Mouse (Mus musculus) liver, postnatal 0 days (tissue): ENCODE results near the gene Nmt1. TPM values are rescaled to one million over a fixed set of nuclear protein-coding genes. Genes with fewer than 3 reads are reported as not detected.

Source experiments
- ATAC-seq: fragments of 200-750 bp; cut with Nextera tagmentation; 2 replicates; pipeline ENCODE4 v1.8.0; 2017; ENCODE audit warnings: mild to moderate bottlenecking, moderate library complexity
- DNase-seq: peaks from one replicate; pipeline ENCODE4 v3.0.0-alpha.2; 2016
- H3K27ac ChIP-seq: fragments of 300-500 bp; sonication (generic); 2 replicates; pipeline ENCODE4 v1.5.1; 2014; ENCODE audit warnings: antibody characterized with exemption, moderate library complexity, mild to moderate bottlenecking, low read depth
- H3K27me3 ChIP-seq: fragments of 300-500 bp; sonication (generic); 2 replicates; pipeline ENCODE4 v1.6.1; 2014; ENCODE audit warnings: low read length, control low read depth, mixed read lengths; ENCODE audit not compliant: insufficient read depth
- H3K36me3 ChIP-seq: fragments of 300-500 bp; sonication (generic); replicated peaks from 2 replicates; pipeline ENCODE4 v1.6.1; 2014; ENCODE audit warnings: mild to moderate bottlenecking, control low read depth, low read length, moderate library complexity, mixed read lengths; ENCODE audit not compliant: insufficient read depth
- H3K4me1 ChIP-seq: fragments of 300-500 bp; sonication (generic); 2 replicates; pipeline ENCODE4 v1.6.1; 2014; ENCODE audit warnings: antibody characterized with exemption, mild to moderate bottlenecking, control low read depth; ENCODE audit not compliant: insufficient read depth
- H3K4me2 ChIP-seq: fragments of 300-500 bp; sonication (generic); 2 replicates; pipeline ENCODE4 v1.6.1; 2014; ENCODE audit warnings: low read depth, mild to moderate bottlenecking, low read length, moderate library complexity, mixed read lengths
- H3K4me3 ChIP-seq: fragments of 300-500 bp; sonication (generic); 2 replicates; pipeline ENCODE4 v1.5.1; 2014; ENCODE audit warnings: low read depth, low read length
- H3K9ac ChIP-seq: fragments of 300-500 bp; sonication (generic); replicated peaks from 2 replicates; pipeline ENCODE4 v1.6.1; 2014; ENCODE audit warnings: mild to moderate bottlenecking, moderate library complexity
- H3K9me3 ChIP-seq: fragments of 300-500 bp; sonication (generic); 2 replicates; pipeline ENCODE4 v1.6.1; 2016; ENCODE audit warnings: mild to moderate bottlenecking, control low read depth, low read length, mixed read lengths
- CTCF ChIP-seq: sonication (generic); IDR thresholded peaks from 2 replicates; pipeline ENCODE4 v1.5.1; 2016; ENCODE audit warnings: antibody characterized with exemption, low read depth
- EP300 ChIP-seq: IDR thresholded peaks from 2 replicates; pipeline ENCODE4 v1.6.1; 2016; ENCODE audit warnings: antibody characterized with exemption, low read depth, mild to moderate bottlenecking
- WGBS: fragments of 180-500 bp; shearing (Covaris S2); extraction: QIAGEN DNeasy Blood & Tissue Kit; methylation state at CpG from one replicate; pipeline ENCODE4 v1.1.7; 2014; ENCODE audit not compliant: insufficient replicate concordance; 5-methylcytosine and 5-hydroxymethylcytosine counted together
- polyA plus RNA-seq: library from polyadenylated mRNA; unstranded; fragments of >200 nt; fragmentation: Nextera tagmentation; extraction: Ambion mirVana; gene quantifications from 2 replicates; pipeline ENCODE4 v1.2.1, GENCODE M21; 2015

Gene Nmt1
- polyA plus RNA-seq, 1 experiment from 2014 or later: 37.5 TPM

GRCm38 (mm10) chr11:103033030-103033429, 5.0 kb downstream of the Nmt1 start:
- Histone ChIP-seq H3K4me3 (no peak overlapping the region), H3K9me3 (no peaks in the 10 kb centered on the region), H3K4me2 (no peak overlapping the region), H3K36me3 (0 out of 2 replicates have a peak, but pooled peaks cover 7% of the 10 kb centered on the region), H3K9ac (no peak overlapping the region), H3K4me1 (peaks cover 24% of the 10 kb centered on the region), H3K27me3 (no peaks in the 10 kb centered on the region), H3K27ac (no peak overlapping the region)
- no peak for ATAC-seq
- 82% methylated on average over 3 of the region's 3 CpGs for WGBS
- no peak for TF ChIP-seq EP300
- TF ChIP-seq CTCF: no peak
- DNase-seq: no peak

DNA sequence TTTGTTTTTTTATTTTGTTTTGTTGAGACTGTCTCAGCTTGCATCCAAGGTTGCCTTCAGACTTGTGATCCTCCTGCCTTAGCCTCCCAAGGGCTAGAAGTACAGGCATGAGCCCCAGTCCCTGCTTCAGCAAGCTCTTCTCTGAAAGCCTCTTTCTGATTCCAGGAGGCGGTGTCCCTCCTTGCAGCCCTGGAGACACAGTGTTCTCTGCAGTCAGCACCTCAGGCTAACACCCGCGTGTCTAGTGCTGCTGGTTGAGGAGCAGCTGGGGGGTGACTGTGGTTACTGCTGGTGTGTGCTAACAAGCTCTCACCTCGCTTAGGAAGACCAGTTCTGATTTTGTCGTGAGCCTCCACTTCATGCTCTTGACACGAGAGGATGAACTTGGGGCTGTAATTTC, 7.0 kb downstream of the Nmt1 start:
- WGBS: 71% methylated on average over 6 of the region's 6 CpGs
- H3K36me3 ChIP-seq: 0 out of 2 replicates have a peak, but pooled peaks cover 10% of the 10 kb centered on the region

GRCm38 (mm10) chr11:103036881-103037465, 9.0 kb downstream of the Nmt1 start:
- DNase-seq (no peak), ATAC-seq (no peak)
- Histone ChIP-seq H3K4me1 (peaks cover 8% of the 10 kb centered on the region; the same call in 1 of the 2 replicates), H3K9me3 (no peaks in the 10 kb centered on the region), H3K27ac (no peak overlapping the region), H3K4me3 (no peak overlapping the region), H3K9ac (no peak overlapping the region), H3K4me2 (no peak overlapping the region), H3K36me3 (0 out of 2 replicates have a peak, but pooled peaks cover 10% of the 10 kb centered on the region), H3K27me3 (no peaks in the 10 kb centered on the region)
- no peak for TF ChIP-seq CTCF
- TF ChIP-seq EP300: no peak
- WGBS: 72% methylated on average over 8 of the region's 8 CpGs

More for the DNA sequence above, 7.0 kb downstream of the Nmt1 start:
- Histone ChIP-seq H3K9me3 (no peaks in the 10 kb centered on the region), H3K4me1 (peaks cover 15% of the 10 kb centered on the region), H3K27ac (no peak overlapping the region), H3K4me2 (no peak overlapping the region), H3K9ac (no peak overlapping the region), H3K4me3 (no peak overlapping the region), H3K27me3 (no peaks in the 10 kb centered on the region)
- DNase-seq: no peak
- no peak for TF ChIP-seq CTCF
- no peak for TF ChIP-seq EP300
- no peak for ATAC-seq

DNA sequence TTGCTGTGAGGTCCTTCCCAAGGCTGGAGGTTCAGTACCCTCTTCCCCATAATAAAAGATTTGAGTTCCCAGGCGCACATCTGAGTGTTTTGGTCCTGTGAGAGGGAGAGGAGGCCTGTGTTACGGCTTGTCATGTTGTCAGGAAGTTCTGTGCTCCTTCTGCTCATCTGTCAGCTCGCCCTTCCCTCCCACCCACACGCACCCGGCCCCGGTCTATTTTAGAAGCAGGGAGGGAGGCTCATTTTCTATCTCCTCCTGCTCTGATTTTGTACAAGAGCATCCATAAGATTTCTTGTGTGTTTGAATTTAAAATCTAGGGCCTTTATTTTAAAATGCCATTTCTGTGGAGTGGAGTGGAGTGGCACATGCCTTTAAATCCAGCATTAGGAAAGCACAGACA, 10.0 kb downstream of the Nmt1 start:
- TF ChIP-seq CTCF (no peak), EP300 (no peak)
- H3K4me1 ChIP-seq: peaks cover 3% of the 10 kb centered on the region; the same call in 1 of the 2 replicates
- no peak overlapping the region for H3K4me3 ChIP-seq
- peaks cover 10% of the 10 kb centered on the region; the same call in 1 of the 2 replicates for H3K36me3 ChIP-seq
- no peak overlapping the region for H3K9ac ChIP-seq
- H3K27me3 ChIP-seq: no peaks in the 10 kb centered on the region
- whole genome bisulfite sequencing: 75% methylated on average over 6 of the region's 6 CpGs
- no peak overlapping the region for H3K27ac ChIP-seq
- ATAC-seq (no peak), DNase-seq (no peak)
- no peaks in the 10 kb centered on the region for H3K9me3 ChIP-seq
- H3K4me2 ChIP-seq: no peak overlapping the region

- Histone ChIP-seq H3K9me3 (no peaks in the 10 kb centered on the region), H3K27ac (no peak overlapping the region), H3K4me1 (no peaks in the 10 kb centered on the region), H3K4me3 (no peak overlapping the region), H3K9ac (no peak overlapping the region), H3K4me2 (no peak overlapping the region), H3K36me3 (peaks cover 47% of the 10 kb centered on the region), H3K27me3 (no peaks in the 10 kb centered on the region)
- no peak for ATAC-seq
- 77% methylated on average over 4 of the region's 4 CpGs for WGBS
- TF ChIP-seq EP300 (no peak), CTCF (no peak)
- DNase-seq: no peak
Observed at GRCm38 (mm10) chr11:103042828-103043227, 14.8 kb downstream of the Nmt1 start.

DNA sequence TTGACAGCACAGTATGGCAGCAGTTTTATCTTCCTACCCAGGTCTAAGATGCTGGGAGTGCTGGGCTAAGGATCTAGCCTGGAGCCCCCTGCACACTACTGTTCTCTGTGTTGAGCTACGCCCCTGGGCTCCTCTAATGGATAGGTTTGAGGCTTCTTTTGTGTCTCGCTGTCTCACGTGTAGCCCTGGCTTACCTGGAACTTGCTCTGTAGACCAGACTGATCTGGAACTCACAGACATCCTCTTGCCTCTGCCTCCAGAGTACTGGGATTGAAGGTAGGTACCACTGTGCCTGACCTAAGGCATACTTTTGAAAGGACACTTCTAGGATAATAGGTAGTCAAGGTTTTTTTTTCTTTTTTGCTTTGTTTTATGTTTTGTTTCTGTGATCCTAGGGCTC, 16.0 kb downstream of the Nmt1 start:
- Histone ChIP-seq H3K4me2 (no peak overlapping the region), H3K36me3 (peaks cover 44% of the 10 kb centered on the region), H3K4me1 (no peaks in the 10 kb centered on the region), H3K9me3 (no peaks in the 10 kb centered on the region), H3K27ac (no peak overlapping the region), H3K4me3 (no peak overlapping the region), H3K9ac (no peak overlapping the region), H3K27me3 (no peaks in the 10 kb centered on the region)
- ATAC-seq (no peak), DNase-seq (no peak)
- 96% methylated on average over 3 of the region's 3 CpGs for WGBS
- no peak for TF ChIP-seq EP300

GRCm38 (mm10) chr11:103046286-103046685, 18.3 kb downstream of the Nmt1 start:
- Histone ChIP-seq H3K27me3 (no peaks in the 10 kb centered on the region), H3K9me3 (no peaks in the 10 kb centered on the region), H3K9ac (no peak overlapping the region), H3K27ac (no peak overlapping the region), H3K4me3 (no peak overlapping the region), H3K4me2 (no peak overlapping the region), H3K36me3 (peaks cover 60% of the 10 kb centered on the region), H3K4me1 (no peaks in the 10 kb centered on the region)
- ATAC-seq (no peak), DNase-seq (no peak)
- WGBS: 85% methylated on average over 8 of the region's 8 CpGs
- no peak for TF ChIP-seq CTCF
- TF ChIP-seq EP300: no peak
